Mouse (Mus musculus) midbrain, embryonic 11.5 days (tissue): ENCODE data around the gene Tent5b. TPM values are rescaled to one million over a fixed set of nuclear protein-coding genes. Genes with fewer than 3 reads are reported as not detected.

Experiments
- ATAC-seq: fragments of 200-750 bp; cut with Nextera tagmentation; 2 replicates; pipeline ENCODE4 v1.8.0; 2017; ENCODE audit warnings: moderate TSS enrichment, moderate library complexity; ENCODE audit not compliant: low FRiP score
- DNase-seq: peaks from one replicate; pipeline ENCODE4 v3.0.0; 2015; ENCODE audit warnings: low spot score; ENCODE audit errors: missing footprints
- H3K27ac ChIP-seq: fragments of 300-500 bp; sonication (generic); 2 replicates; pipeline ENCODE4 v1.5.1; 2014; ENCODE audit warnings: low read depth, low read length
- H3K27me3 ChIP-seq: fragments of 300-500 bp; sonication (generic); 2 replicates; pipeline ENCODE4 v1.6.1; 2014; ENCODE audit warnings: mild to moderate bottlenecking, low read length, moderate library complexity, mixed read lengths; ENCODE audit not compliant: control insufficient read depth, insufficient read depth
- H3K36me3 ChIP-seq: fragments of 300-500 bp; sonication (generic); 2 replicates; pipeline ENCODE4 v1.6.1; 2014; ENCODE audit warnings: mild to moderate bottlenecking, low read length, moderate library complexity, mixed read lengths; ENCODE audit not compliant: control insufficient read depth, insufficient read depth
- H3K4me1 ChIP-seq: fragments of 300-500 bp; sonication (generic); 2 replicates; pipeline ENCODE4 v1.6.1; 2014; ENCODE audit warnings: low read length; ENCODE audit not compliant: control insufficient read depth, insufficient read depth
- H3K4me2 ChIP-seq: fragments of 300-500 bp; sonication (generic); 2 replicates; pipeline ENCODE4 v1.6.1; 2014; ENCODE audit warnings: mild to moderate bottlenecking, moderate library complexity
- H3K4me3 ChIP-seq: fragments of 300-500 bp; sonication (generic); 2 replicates; pipeline ENCODE4 v1.5.1; 2014; ENCODE audit warnings: low read depth, low read length
- H3K9ac ChIP-seq: fragments of 300-500 bp; sonication (generic); 2 replicates; pipeline ENCODE4 v1.6.1; 2014; ENCODE audit warnings: low read length
- H3K9me3 ChIP-seq: fragments of 300-500 bp; sonication (generic); 2 replicates; pipeline ENCODE4 v1.6.1; 2016; ENCODE audit warnings: low read length; ENCODE audit not compliant: control insufficient read depth
- WGBS: fragments of 180-500 bp; shearing (Covaris S2); extraction: QIAGEN DNeasy Blood & Tissue Kit; methylation state at CpG from one replicate; pipeline ENCODE4 v1.1.7; 2014; 5-methylcytosine and 5-hydroxymethylcytosine counted together
- polyA plus RNA-seq: library from polyadenylated mRNA; unstranded; fragments of >200 nt; fragmentation: Nextera tagmentation; extraction: Ambion mirVana; gene quantifications from 2 replicates; pipeline ENCODE4 v1.2.1, GENCODE M21; 2014

The Tent5b gene
- 0.22 and 0.53 TPM in 2 replicates for polyA plus RNA-seq

DNA sequence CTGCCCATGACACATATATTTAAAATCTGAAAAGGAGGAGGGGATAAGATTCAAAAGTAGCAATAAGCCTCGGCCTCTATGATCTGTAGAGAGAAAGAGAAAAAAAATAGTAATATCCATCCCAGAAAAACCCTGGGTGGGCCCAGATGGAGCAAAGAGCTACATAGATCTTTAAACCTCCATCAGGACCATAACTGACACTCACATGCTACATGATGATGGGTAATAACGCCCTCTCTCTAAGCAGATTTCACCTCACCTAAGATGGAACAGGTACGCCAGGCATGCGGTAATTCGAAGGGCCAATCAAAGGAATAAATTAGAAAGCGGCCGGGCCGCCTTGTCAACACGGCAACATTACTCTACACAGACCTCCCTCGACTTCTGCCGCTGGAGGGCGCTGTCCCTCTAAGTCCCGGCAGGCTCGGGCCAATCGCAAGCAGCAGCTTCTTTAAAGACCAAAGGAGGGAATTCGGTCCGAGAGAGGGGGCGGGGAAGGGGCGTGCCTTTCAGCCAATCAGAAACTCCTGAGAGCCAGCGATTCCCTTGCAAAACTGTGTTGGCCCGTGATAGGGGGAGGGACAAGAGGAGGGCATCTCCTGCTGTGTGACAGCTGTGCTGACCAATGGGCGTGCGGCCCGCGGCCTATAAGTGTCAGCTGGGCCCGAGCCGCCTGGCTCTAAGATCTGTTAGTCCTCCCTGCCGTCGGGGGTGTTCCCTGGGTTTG lies at the start of gene Tent5b:
Tent5b (plus strand) TSS at position 675 of the 727 bp plus-strand sequence.
- peaks cover 21% of the 10 kb centered on the region for H3K27me3 ChIP-seq
- no peak within 1 kb of the TSS for H3K27ac ChIP-seq
- DNase-seq: peak; percentile 100
- H3K9me3 ChIP-seq: no peaks in the 10 kb centered on the region
- peak within 1 kb of the TSS; percentile 44; the same call in 1 of the 2 replicates for H3K9ac ChIP-seq
- no peaks in the 10 kb centered on the region for H3K36me3 ChIP-seq
- H3K4me1 ChIP-seq: peaks cover 9% of the 10 kb centered on the region
- WGBS: 5% methylated on average over 29 of the region's 29 CpGs
- peak; percentile 99 for ATAC-seq
- peak within 1 kb of the TSS; percentile 40 for H3K4me3 ChIP-seq
- peak within 1 kb of the TSS; percentile 48 for H3K4me2 ChIP-seq

DNA sequence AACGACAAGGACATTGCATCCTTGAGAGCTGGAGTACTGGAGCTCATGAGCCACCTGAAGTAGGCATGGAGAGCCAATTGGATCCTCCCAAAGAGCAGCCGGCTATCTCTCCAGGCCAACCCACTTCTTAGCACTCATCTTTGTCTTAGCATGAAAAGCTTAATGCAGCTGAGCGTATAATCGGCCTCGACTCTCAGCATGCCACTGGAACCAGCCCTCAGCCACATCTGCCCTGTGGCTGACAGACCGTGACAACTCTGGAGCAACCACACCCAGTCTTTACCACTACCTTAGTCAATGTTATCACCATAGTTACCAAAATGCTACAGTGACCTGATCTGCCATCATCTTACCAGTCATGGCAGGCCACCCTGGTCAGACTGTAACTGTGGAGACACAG lies 48.4 kb upstream of the Tent5b start:
- no peak for ATAC-seq
- no peak overlapping the region for H3K9ac ChIP-seq
- no peaks in the 10 kb centered on the region for H3K27me3 ChIP-seq
- no peak overlapping the region for H3K4me3 ChIP-seq
- 47% methylated on average over 6 of the region's 6 CpGs for WGBS
- H3K4me1 ChIP-seq: no peaks in the 10 kb centered on the region
- no peak for DNase-seq
- no peak overlapping the region for H3K4me2 ChIP-seq
- H3K27ac ChIP-seq: no peak overlapping the region
- no peaks in the 10 kb centered on the region for H3K9me3 ChIP-seq
- H3K36me3 ChIP-seq: no peaks in the 10 kb centered on the region

GRCm38 (mm10) chr4:133432560-133433171 lies 47.3 kb upstream of the Tent5b start:
- Histone ChIP-seq H3K36me3 (no peaks in the 10 kb centered on the region), H3K4me3 (no peak overlapping the region), H3K27me3 (no peaks in the 10 kb centered on the region), H3K27ac (no peak overlapping the region; the same call in 1 of the 2 replicates), H3K4me2 (peak overlapping the region; percentile 8; the same call in 1 of the 2 replicates), H3K4me1 (no peaks in the 10 kb centered on the region), H3K9me3 (no peaks in the 10 kb centered on the region), H3K9ac (no peak overlapping the region)
- ATAC-seq (peak; percentile 67; the same call in 1 of the 2 replicates), DNase-seq (no peak)
- 25% methylated on average over 17 of the region's 17 CpGs for WGBS

GRCm38 (mm10) chr4:133435921-133436320 lies 44.0 kb upstream of the Tent5b start:
- DNase-seq (no peak), ATAC-seq (no peak)
- H3K27me3 ChIP-seq: no peaks in the 10 kb centered on the region
- WGBS: 92% methylated on average over 11 of the region's 11 CpGs
- no peak overlapping the region for H3K4me3 ChIP-seq
- H3K36me3 ChIP-seq: no peaks in the 10 kb centered on the region
- H3K9ac ChIP-seq: no peak overlapping the region
- H3K9me3 ChIP-seq: no peaks in the 10 kb centered on the region
- no peak overlapping the region for H3K4me2 ChIP-seq
- no peak overlapping the region for H3K27ac ChIP-seq
- peaks cover 15% of the 10 kb centered on the region for H3K4me1 ChIP-seq

DNA sequence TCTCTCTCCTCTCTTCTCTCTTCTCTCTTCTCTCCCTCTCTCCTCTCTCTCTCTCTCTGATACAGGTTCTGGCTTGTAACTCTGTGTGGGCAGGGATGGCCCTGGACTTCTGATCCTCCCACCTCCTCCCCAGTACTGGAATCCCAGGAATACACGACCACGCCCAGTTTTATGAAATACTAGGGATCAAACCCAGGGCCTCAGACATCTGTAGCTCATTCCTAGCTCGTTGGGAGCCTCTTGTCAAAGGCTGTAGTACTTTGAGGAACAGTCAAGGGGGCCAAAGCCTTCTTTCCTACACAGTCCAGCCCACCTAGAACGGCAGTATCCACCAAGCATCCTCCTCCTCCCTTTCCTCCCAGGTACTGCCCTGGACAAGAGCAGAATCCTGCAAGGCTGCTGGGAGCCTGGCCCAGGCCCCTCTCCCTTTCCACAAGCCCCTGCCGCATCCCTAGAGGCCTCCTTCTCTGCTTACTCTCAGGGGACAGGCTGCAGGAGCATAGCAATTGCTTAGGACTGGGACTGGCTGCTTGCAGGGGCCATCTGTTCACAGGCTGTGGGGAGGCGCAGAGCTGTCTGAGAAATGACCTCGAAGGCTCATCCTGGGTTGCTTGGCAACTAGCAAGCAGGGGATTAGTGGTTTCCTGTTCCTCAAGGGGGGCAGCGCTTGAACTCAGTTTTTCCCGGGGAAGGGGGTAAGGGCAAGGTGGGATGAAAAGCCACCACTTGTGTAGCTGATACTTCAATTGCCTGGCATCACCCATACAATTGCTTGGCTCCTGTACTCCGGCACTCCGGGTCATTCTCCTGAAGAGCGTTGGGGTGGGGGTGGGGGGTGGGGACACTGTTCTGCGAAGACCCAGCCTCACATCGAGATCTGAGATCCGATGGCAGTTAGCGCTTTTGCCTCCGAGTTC lies 40.2 kb upstream of the Tent5b start:
- peaks cover 15% of the 10 kb centered on the region for H3K4me1 ChIP-seq
- no peaks in the 10 kb centered on the region for H3K36me3 ChIP-seq
- peak overlapping the region; percentile 56 for H3K9ac ChIP-seq
- H3K4me2 ChIP-seq: peak overlapping the region; percentile 44
- H3K9me3 ChIP-seq: no peaks in the 10 kb centered on the region
- H3K27ac ChIP-seq: peak overlapping the region; percentile 91
- peak; percentile 94 for ATAC-seq
- peak overlapping the region; percentile 14; the same call in 1 of the 2 replicates for H3K4me3 ChIP-seq
- DNase-seq: peak; percentile 96
- WGBS: 8% methylated on average over 17 of the region's 17 CpGs
- no peaks in the 10 kb centered on the region for H3K27me3 ChIP-seq

- H3K4me1 ChIP-seq: peaks cover 15% of the 10 kb centered on the region
- H3K9me3 ChIP-seq: no peaks in the 10 kb centered on the region
- H3K27me3 ChIP-seq: no peaks in the 10 kb centered on the region
- H3K36me3 ChIP-seq: no peaks in the 10 kb centered on the region
- ATAC-seq (peak; percentile 81), DNase-seq (no peak)
- peak overlapping the region; percentile 44 for H3K4me2 ChIP-seq
- WGBS: 9% methylated on average over 6 of the region's 6 CpGs
- peak overlapping the region; percentile 14; the same call in 1 of the 2 replicates for H3K4me3 ChIP-seq
- H3K9ac ChIP-seq: peak overlapping the region; percentile 56; the same call in 1 of the 2 replicates
- peak overlapping the region; percentile 91 for H3K27ac ChIP-seq
Measured at GRCm38 (mm10) chr4:133440377-133440795, 39.5 kb upstream of the Tent5b start.

DNA sequence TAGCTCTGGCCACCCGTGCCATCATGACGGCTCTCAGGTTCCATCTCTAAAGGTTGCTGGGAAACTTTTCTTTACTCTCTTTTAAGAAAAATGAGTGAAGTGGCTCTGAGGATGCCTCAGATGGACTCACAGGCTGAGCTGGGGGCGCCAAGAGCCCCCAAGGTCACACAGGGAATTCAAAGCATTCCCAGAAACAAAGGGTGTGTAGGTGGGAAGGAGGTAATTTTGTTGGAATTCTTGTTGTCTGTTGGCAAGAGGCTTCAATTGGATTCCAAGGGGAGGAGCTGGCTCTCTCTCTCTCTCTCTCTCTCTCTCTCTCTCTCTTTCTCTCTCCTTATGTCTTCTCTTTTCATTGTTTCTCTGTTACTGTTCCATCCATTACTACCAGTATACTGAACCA lies 37.7 kb upstream of the Tent5b start:
- no peaks in the 10 kb centered on the region for H3K9me3 ChIP-seq
- H3K27ac ChIP-seq: no peak overlapping the region
- no peak for DNase-seq
- H3K4me1 ChIP-seq: peaks cover 15% of the 10 kb centered on the region
- H3K36me3 ChIP-seq: no peaks in the 10 kb centered on the region
- WGBS: 40% methylated on average over 3 of the region's 3 CpGs
- H3K4me2 ChIP-seq: no peak overlapping the region
- H3K4me3 ChIP-seq: no peak overlapping the region
- no peaks in the 10 kb centered on the region for H3K27me3 ChIP-seq
- H3K9ac ChIP-seq: no peak overlapping the region
- ATAC-seq: no peak

DNA sequence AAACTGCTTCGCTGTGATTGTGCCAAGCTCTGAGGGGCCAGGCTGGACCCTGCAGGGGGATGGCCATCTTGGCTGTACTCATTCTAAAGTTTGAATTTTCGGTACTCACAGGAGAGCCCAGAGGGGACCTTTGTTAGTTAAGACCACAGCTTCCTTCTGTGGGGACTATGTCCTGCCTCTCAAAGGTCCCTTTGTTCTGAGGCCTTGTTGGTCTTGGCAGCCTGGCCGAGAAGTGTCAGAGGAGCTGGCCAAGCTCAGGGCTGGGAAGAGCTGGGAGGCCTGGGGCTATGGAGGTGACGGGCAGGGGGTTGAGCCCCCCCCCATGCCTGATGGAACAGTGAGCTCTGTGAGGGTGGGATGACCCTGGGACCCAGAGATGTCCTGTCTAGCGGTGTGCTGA lies 36.8 kb upstream of the Tent5b start:
- no peak overlapping the region for H3K27ac ChIP-seq
- H3K9ac ChIP-seq: no peak overlapping the region

More for the DNA sequence above, 36.8 kb upstream of the Tent5b start:
- no peak for ATAC-seq
- H3K4me2 ChIP-seq: no peak overlapping the region
- DNase-seq: no peak
- H3K9me3 ChIP-seq: no peaks in the 10 kb centered on the region
- no peaks in the 10 kb centered on the region for H3K36me3 ChIP-seq
- H3K4me1 ChIP-seq: peaks cover 15% of the 10 kb centered on the region
- 53% methylated on average over 5 of the region's 5 CpGs for WGBS
- no peak overlapping the region for H3K4me3 ChIP-seq
- H3K27me3 ChIP-seq: no peaks in the 10 kb centered on the region
